Mouse (Mus musculus) kidney, embryonic 15.5 days (tissue): ENCODE measurements around the gene Gas7. TPM values are rescaled to one million over a fixed set of nuclear protein-coding genes. Genes with fewer than 3 reads are reported as not detected.
A peak's percentile ranks its signal among the peaks of the same experiment; 100 is the strongest.

Source experiments
- ATAC-seq: fragments of 200-750 bp; cut with Nextera tagmentation; replicated peaks from 2 replicates; pipeline ENCODE4 v1.8.0; 2017; ENCODE audit warnings: moderate TSS enrichment; ENCODE audit not compliant: low FRiP score
- H3K27ac ChIP-seq: fragments of 300-500 bp; sonication (generic); 2 replicates; pipeline ENCODE4 v1.5.1; 2015; ENCODE audit warnings: mild to moderate bottlenecking, inconsistent platforms
- H3K27me3 ChIP-seq: fragments of 300-500 bp; sonication (generic); 2 replicates; pipeline ENCODE4 v1.6.1; 2015; ENCODE audit warnings: inconsistent platforms
- H3K36me3 ChIP-seq: fragments of 300-500 bp; sonication (generic); 2 replicates; pipeline ENCODE4 v1.6.1; 2015; ENCODE audit warnings: inconsistent platforms
- H3K4me1 ChIP-seq: fragments of 300-500 bp; sonication (generic); 2 replicates; pipeline ENCODE4 v1.6.1; 2015; ENCODE audit warnings: inconsistent platforms
- H3K4me2 ChIP-seq: fragments of 300-500 bp; sonication (generic); 2 replicates; pipeline ENCODE4 v1.6.1; 2015; ENCODE audit warnings: moderate library complexity, mild to moderate bottlenecking, inconsistent platforms
- H3K4me3 ChIP-seq: fragments of 300-500 bp; sonication (generic); replicated peaks from 2 replicates; pipeline ENCODE4 v1.5.1; 2015; ENCODE audit warnings: mild to moderate bottlenecking, inconsistent platforms
- H3K9ac ChIP-seq: fragments of 300-500 bp; sonication (generic); 2 replicates; pipeline ENCODE4 v1.6.1; 2015; ENCODE audit warnings: mild to moderate bottlenecking, inconsistent platforms
- H3K9me3 ChIP-seq: fragments of 300-500 bp; sonication (generic); replicated peaks from 2 replicates; pipeline ENCODE4 v1.6.1; 2016; ENCODE audit warnings: inconsistent platforms
- WGBS: fragments of 180-500 bp; shearing (Covaris S2); methylation state at CpG from one replicate; pipeline ENCODE4 v1.1.7; 2015; ENCODE audit warnings: mixed read lengths; 5-methylcytosine and 5-hydroxymethylcytosine counted together
- polyA plus RNA-seq: library from polyadenylated mRNA; unstranded; fragments of >200 nt; fragmentation: Nextera tagmentation; extraction: Ambion mirVana; gene quantifications from 2 replicates; pipeline ENCODE4 v1.2.1, GENCODE M21; 2015

Gene Gas7
- polyA plus RNA-seq, 1 experiment from 2014 or later = 12.9 TPM

DNA sequence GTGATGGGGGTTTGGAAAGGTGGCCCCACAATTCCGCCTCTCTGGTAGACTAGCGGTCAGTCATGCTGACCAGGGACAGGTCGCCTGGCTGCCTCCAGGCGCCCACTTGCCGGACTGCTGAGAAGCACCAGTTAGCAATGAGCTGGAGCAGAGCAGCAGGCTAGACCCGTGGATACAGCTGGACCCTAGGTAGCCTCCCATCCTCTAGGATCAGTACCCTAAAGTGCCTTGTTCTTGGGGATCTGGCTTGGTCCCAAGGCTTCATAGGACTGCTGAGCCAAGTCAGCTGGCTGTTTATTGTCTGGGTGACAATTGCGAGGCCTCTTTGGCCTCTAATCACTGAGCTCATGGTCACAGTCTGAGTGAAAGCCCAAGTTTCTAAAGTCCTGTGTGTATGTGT, 792 bp downstream of the Gas7 start:
- H3K9me3 ChIP-seq = no peaks in the 10 kb centered on the region
- H3K27me3 ChIP-seq = peaks cover 19% of the 10 kb centered on the region; the same call in 1 of the 2 replicates
- 11% methylated on average over 7 of the region's 7 CpGs for WGBS
- H3K9ac ChIP-seq = peak overlapping the region; percentile 54; the same call in 1 of the 2 replicates
- H3K4me1 ChIP-seq = peaks cover 29% of the 10 kb centered on the region
- H3K4me2 ChIP-seq = peak overlapping the region; percentile 94
- H3K36me3 ChIP-seq = no peaks in the 10 kb centered on the region
- peak overlapping the region; percentile 81 for H3K4me3 ChIP-seq
- H3K27ac ChIP-seq = no peak overlapping the region
- peak; percentile 57 for ATAC-seq

DNA sequence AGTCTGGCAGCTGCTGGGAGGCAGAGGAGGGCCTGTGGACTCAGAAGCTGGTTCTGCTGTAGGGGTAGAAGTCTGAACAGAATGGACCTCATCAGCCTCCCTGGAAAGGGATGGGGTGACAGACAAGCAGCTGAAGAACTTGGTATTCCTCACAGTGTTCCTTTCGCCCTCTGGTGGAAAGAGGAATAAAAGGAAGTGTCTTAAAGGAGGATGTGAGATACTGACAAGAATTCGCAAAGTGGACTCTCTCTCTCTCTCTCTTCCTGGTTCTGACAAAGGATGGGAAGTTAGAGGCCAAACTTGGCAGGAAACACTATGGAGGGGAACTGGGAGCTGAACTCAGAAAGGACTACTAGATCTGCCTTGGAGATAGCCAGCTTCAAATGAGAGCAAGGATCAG, 2.9 kb downstream of the Gas7 start:
- Histone ChIP-seq H3K4me3 (no peak overlapping the region), H3K36me3 (no peaks in the 10 kb centered on the region), H3K4me2 (no peak overlapping the region), H3K9me3 (no peaks in the 10 kb centered on the region), H3K9ac (no peak overlapping the region), H3K27me3 (peaks cover 19% of the 10 kb centered on the region; the same call in 1 of the 2 replicates), H3K27ac (no peak overlapping the region), H3K4me1 (peaks cover 44% of the 10 kb centered on the region)
- WGBS = 21% methylated on average over 2 of the region's 2 CpGs
- ATAC-seq = no peak

DNA sequence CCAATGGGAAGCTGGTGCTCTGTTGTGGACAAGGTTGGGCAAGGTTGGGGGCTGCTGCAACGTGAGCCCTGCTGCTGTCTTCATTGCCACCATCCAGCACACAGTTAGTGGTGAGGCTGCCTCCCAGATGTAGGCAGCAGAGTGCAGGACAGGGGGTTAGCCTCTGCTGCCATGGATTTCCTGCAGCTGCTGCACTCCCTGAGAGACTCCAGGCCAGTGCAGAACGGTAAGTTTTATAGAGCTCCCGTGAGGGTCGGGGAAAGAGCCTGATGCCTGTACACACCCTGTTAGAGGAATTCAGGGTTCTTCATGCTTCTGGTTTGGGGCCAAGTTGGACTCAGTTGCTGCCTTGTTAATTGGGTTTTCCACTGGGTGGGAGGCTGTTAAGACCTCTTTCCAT, 11.9 kb downstream of the Gas7 start:
- H3K4me2 ChIP-seq = no peak overlapping the region
- no peak overlapping the region for H3K4me3 ChIP-seq
- H3K27ac ChIP-seq = 0 out of 2 replicates have a peak overlapping the region, but pooled peaks have one; percentile 9
- H3K4me1 ChIP-seq = peaks cover 10% of the 10 kb centered on the region
- no peak for ATAC-seq
- H3K36me3 ChIP-seq = no peaks in the 10 kb centered on the region
- H3K27me3 ChIP-seq = no peaks in the 10 kb centered on the region
- no peak overlapping the region for H3K9ac ChIP-seq
- 32% methylated on average over 4 of the region's 4 CpGs for WGBS
- H3K9me3 ChIP-seq = no peaks in the 10 kb centered on the region

DNA sequence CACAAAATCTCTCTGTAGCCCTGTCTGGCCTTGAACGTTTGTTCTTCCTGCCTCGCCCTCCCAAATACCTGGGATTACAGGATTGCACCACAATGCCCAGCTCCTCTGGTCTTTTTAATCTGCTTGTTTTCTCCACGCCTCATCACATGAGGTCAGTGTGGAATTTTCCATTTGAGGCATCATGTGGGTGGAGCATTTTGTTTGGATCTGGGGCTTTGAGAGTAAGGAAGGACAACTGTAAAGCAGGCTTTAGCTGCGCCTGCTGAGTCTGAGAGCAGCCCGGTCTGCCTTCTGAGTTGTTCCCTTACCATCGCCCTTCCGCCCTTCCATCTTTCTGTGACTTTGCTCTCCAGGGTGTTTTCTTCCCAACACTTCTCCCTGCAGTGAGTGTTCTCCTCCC, 13.6 kb downstream of the Gas7 start:
- H3K27ac ChIP-seq = no peak overlapping the region
- H3K9me3 ChIP-seq = no peaks in the 10 kb centered on the region
- no peak overlapping the region for H3K4me2 ChIP-seq
- no peak overlapping the region for H3K9ac ChIP-seq
- H3K4me3 ChIP-seq = no peak overlapping the region
- no peaks in the 10 kb centered on the region for H3K36me3 ChIP-seq
- no peak for ATAC-seq
- no peaks in the 10 kb centered on the region for H3K27me3 ChIP-seq
- H3K4me1 ChIP-seq = 0 out of 2 replicates have a peak, but pooled peaks cover 6% of the 10 kb centered on the region
- 73% methylated on average over 7 of the region's 7 CpGs for WGBS

DNA sequence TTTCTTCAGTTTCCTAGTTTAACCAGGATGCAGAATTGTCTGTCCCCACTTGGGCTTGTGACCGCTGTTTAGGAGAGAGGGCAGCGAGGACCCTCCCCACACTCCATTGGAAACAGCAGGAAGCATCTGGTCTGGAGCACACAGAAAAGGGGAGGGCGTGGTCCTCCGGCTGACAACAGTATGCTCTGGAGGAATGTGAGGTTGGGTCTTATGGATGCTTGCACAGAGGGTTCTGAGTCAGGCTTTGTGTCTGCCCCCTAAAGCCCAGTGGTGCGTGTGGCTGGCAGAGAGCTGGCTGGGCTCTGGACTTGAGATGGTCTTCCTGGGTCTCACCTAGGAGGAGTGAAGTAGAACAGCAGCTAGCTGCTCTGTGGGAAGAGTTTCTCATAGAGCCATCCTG, 19.4 kb downstream of the Gas7 start:
- no peak overlapping the region for H3K4me3 ChIP-seq
- H3K27me3 ChIP-seq = no peaks in the 10 kb centered on the region
- ATAC-seq = no peak
- 75% methylated on average over 5 of the region's 5 CpGs for WGBS
- H3K4me2 ChIP-seq = no peak overlapping the region
- no peak overlapping the region for H3K27ac ChIP-seq
- H3K9me3 ChIP-seq = no peaks in the 10 kb centered on the region
- H3K9ac ChIP-seq = no peak overlapping the region
- no peaks in the 10 kb centered on the region for H3K36me3 ChIP-seq
- 0 out of 2 replicates have a peak, but pooled peaks cover 2% of the 10 kb centered on the region for H3K4me1 ChIP-seq

DNA sequence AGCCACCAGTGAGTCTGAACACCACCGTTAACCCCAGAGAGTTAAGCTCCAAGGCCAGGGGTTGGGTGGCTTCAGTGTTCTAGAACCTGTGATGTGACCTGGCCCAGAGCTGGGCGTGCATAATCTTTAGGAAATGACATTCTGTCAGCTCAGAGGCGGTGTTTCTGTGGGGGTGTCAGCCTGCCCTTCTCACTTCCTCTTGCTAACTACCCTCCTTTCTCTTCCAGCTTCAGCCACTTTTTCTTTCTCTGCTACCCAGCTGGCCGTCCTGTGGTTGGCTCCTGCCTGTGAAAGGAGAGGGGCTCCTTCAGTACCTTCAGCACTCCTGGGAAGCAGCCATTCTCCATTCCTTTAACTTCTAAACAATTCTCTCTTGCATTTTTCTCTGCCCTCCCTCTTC, 24.3 kb downstream of the Gas7 start:
- H3K4me3 ChIP-seq = no peak overlapping the region
- H3K27ac ChIP-seq = no peak overlapping the region
- peaks cover 13% of the 10 kb centered on the region for H3K4me1 ChIP-seq
- H3K9ac ChIP-seq = no peak overlapping the region
- H3K27me3 ChIP-seq = no peaks in the 10 kb centered on the region
- H3K9me3 ChIP-seq = no peaks in the 10 kb centered on the region
- WGBS = 31% methylated on average over 4 of the region's 4 CpGs
- no peaks in the 10 kb centered on the region for H3K36me3 ChIP-seq
- no peak for ATAC-seq
- no peak overlapping the region for H3K4me2 ChIP-seq

DNA sequence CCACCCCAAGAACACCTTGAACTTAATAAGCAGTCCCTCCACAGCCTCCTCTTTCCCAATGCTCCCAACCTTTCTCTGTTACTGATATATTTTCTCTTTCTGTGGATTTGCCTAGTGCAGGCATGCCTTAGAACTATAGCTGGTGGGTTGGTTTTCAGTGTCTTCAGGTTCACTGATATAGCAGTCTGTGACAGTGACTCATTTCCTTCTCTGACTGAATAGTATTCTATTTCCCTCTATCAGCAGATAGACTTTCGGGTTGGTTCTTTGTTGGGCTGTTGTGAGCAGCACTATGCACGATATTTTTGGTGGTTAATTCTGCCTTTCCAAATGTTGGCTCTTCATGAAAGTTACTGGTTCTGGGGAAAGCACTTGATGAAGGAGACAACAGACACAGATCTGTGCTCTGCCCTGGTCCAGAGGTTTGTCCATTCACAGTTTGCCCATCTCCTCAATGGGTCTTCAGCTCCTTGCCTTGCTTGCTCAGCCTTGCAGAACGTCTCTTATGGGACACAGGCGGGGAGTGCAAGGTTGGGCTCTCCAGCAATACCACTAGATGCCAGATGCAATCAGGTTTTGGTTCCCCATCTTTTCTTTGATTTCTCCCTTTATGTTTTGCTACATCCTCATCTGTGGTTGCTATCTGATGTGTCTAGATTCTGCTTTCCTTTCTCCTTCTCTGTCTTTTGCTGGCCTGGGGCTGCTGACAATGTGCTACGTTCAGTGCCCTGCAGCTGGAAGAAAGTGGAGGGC, 25.1 kb downstream of the Gas7 start:
- no peak overlapping the region for H3K4me2 ChIP-seq
- H3K9me3 ChIP-seq = no peaks in the 10 kb centered on the region
- WGBS = 84% methylated on average over 5 of the region's 5 CpGs
- no peak overlapping the region for H3K4me3 ChIP-seq
- H3K27ac ChIP-seq = no peak overlapping the region
- no peak overlapping the region for H3K9ac ChIP-seq
- H3K27me3 ChIP-seq = no peaks in the 10 kb centered on the region
- H3K36me3 ChIP-seq = no peaks in the 10 kb centered on the region
- no peak for ATAC-seq
- peaks cover 13% of the 10 kb centered on the region for H3K4me1 ChIP-seq

DNA sequence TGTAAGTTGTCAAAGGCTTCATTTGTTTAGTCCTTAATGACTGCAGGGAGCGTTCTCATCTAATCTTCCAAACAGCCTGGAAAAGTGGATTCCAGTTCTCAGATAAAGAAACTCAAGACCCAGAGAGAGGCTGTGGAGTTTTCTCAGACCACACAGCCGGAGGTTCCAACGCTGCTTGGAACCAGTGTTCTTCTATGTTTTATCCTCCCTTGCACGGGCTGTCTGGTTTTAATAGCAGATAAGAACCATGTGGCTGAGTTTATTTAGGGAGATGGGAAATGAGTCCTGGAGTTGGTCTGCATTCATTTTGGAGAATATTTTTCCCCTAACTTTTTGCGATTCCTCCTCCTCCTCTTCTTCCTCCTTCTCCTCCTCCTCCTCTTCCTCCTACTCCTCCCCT, 26.5 kb downstream of the Gas7 start:
- Histone ChIP-seq H3K9me3 (no peaks in the 10 kb centered on the region), H3K4me1 (peaks cover 13% of the 10 kb centered on the region), H3K9ac (no peak overlapping the region), H3K27me3 (no peaks in the 10 kb centered on the region), H3K27ac (no peak overlapping the region), H3K36me3 (no peaks in the 10 kb centered on the region), H3K4me3 (no peak overlapping the region), H3K4me2 (no peak overlapping the region)
- no peak for ATAC-seq
- WGBS = 57% methylated on average over 5 of the region's 5 CpGs

DNA sequence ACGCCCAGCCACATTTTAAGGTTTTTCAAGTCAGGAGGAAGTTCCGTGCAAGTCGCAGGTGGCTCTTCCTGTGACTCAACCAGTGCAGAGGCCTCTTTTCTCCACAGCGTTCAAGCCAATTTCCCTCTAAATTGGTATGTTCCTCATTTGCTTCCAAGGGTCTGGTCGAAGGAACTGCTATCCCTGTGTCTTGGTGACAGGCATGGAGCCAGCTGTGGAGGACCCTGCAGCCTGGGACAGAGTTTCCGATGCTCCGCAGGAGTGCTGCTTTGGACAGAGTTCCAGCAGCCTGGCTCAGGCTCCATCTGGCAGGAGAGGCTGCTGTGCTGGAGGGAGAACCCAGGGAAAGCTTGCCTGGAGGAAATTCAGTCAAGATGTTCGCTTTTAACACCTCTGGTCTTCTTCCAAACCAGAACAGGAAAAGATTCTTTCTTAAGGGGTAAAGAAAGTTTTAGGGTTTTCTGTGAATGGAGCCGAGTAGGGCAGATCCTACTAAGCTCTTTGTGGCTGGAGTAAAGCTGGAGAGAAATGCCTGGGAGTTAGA, 27.1 kb downstream of the Gas7 start:
- Histone ChIP-seq H3K9me3 (no peaks in the 10 kb centered on the region), H3K36me3 (no peaks in the 10 kb centered on the region), H3K27ac (peak overlapping the region; percentile 49), H3K4me2 (no peak overlapping the region), H3K9ac (no peak overlapping the region), H3K4me3 (no peak overlapping the region), H3K27me3 (no peaks in the 10 kb centered on the region), H3K4me1 (peaks cover 13% of the 10 kb centered on the region)
- WGBS = 64% methylated on average over 9 of the region's 9 CpGs
- ATAC-seq = no peak

DNA sequence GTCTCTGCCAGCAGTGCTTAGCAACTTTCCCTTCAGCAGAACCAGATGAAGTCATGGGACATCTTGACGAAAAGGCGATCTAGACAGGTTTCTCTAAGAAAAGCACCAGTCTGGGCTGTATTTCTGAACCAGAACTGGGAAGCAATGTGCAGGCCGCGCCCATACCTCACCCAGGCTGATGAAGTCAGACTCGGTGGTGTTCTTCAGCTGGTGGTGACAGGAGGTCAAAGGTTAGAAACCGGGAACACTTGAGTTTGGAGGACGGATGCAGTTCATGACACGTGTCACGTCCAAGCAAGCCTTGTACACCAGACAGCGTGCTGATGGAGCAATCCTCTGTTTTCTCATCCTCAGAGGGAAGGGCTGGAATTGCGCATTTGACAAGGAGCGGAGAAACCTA, 32.9 kb downstream of the Gas7 start:
- no peak overlapping the region for H3K4me2 ChIP-seq
- WGBS = 84% methylated on average over 12 of the region's 12 CpGs

DNA sequence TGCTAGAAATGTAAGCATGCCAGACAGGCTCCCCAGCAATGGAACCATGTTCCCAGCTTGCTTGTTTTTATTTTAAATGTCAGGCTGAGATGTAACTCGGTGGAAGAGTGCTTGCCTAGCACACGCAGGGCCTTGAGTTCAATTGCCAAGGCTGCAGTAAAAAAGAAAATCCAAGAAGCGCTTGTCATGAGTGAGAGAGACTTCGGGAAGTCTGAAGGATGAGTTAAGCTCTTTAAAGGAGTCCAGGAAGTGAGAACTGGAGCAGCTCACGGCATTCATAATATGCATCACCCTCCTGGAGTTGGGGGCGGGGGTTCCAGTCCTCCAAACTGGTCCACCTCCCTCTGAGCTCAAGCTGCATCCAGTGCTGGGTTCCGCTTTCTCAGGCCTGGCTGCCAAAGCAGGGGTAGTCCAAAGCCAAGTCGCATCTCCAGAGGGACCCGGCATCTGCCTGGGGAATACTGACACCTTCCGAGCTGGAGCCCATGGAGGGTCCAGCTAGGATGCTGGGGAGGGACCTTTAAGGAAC, 34.5 kb downstream of the Gas7 start:
- no peaks in the 10 kb centered on the region for H3K9me3 ChIP-seq
- no peak overlapping the region for H3K27ac ChIP-seq
- peaks cover 16% of the 10 kb centered on the region for H3K4me1 ChIP-seq
- H3K27me3 ChIP-seq = no peaks in the 10 kb centered on the region
- no peak overlapping the region for H3K4me2 ChIP-seq
- no peak overlapping the region for H3K9ac ChIP-seq
- H3K4me3 ChIP-seq = no peak overlapping the region
- ATAC-seq = no peak
- H3K36me3 ChIP-seq = no peaks in the 10 kb centered on the region
- WGBS = 69% methylated on average over 10 of the region's 10 CpGs

More for the DNA sequence above, 32.9 kb downstream of the Gas7 start:
- Histone ChIP-seq H3K9ac (no peak overlapping the region), H3K4me3 (no peak overlapping the region), H3K36me3 (no peaks in the 10 kb centered on the region), H3K27me3 (no peaks in the 10 kb centered on the region), H3K9me3 (no peaks in the 10 kb centered on the region), H3K4me1 (peaks cover 11% of the 10 kb centered on the region; the same call in 1 of the 2 replicates), H3K27ac (no peak overlapping the region)
- ATAC-seq = no peak

DNA sequence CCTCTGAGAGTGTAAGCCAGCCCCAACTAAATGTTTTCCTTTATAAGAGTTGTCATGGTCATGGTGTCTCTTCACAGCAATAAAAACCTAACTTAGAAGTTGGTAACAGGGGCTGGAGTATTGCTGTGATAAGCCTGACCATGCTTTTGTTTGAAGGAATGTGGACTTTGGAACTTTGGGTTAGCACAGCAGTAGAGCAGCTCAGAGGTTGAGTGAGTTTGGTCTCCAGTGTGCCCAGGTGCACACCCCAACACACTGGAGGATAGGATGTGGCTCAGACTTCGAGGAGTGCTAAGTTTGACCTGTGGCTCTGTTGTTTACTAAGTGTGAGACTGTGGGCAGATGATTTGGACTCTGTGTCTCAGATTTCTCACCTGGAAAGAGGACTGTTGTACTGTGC, 41.6 kb downstream of the Gas7 start:
- Histone ChIP-seq H3K9me3 (no peaks in the 10 kb centered on the region), H3K9ac (no peak overlapping the region), H3K4me2 (no peak overlapping the region), H3K27me3 (no peaks in the 10 kb centered on the region), H3K27ac (no peak overlapping the region), H3K4me3 (no peak overlapping the region), H3K4me1 (peaks cover 5% of the 10 kb centered on the region; the same call in 1 of the 2 replicates), H3K36me3 (no peaks in the 10 kb centered on the region)
- no peak for ATAC-seq
- 70% methylated on average over 1 of the region's 1 CpGs for WGBS
